Mouse (Mus musculus): ENCODE data around the gene Slc30a9.

DNA sequence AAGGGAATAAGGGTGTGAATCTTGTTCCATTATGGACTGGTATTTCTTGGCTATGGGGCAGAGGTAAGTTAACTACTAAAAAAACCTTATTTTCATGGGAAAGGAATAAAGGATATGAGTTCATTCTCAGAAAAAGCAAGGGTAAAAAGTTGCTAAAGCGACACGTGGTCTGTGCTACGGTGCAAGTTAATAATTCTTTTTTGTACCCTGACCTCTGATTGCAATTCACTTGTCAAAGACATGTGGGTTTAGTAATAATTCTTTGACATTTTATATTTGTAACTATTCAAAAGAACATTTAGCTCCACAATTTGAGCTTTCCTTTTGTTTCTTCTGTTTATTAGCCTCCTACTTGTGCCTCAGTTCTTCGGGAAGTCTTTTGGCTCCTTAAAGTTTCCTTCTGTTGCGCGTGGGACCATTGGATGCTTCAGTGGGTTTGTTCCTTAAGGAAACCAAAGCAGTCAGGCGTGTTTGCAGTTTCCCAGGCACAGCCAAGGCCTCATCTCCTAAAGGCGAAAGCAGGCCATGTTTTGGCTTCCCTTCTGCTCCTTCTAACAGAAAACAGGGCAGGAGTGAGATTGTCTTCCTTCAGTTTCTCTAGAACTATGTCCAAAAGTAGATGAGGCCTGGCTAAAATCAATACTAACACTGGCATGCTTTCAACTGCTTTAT is 5.7 kb upstream of the Slc30a9 start:
- no peak for TF ChIP-seq GATA1 (IDR thresholded peaks at IDR 0.05; ENCODE audit: low read length)
- no peak for TF ChIP-seq TAL1 (IDR thresholded peaks at IDR 0.05; ENCODE audit: low read length)

All from erythroblast, embryonic 14.5 days (primary cell).